Mouse (Mus musculus) liver, embryonic 16.5 days (tissue): ENCODE data around the gene Azin2. TPM values are rescaled to one million over a fixed set of nuclear protein-coding genes. Genes with fewer than 3 reads are reported as not detected.

Source experiments
- ATAC-seq: fragments of 200-750 bp; cut with Nextera tagmentation; 2 replicates; pipeline ENCODE4 v1.8.0; 2017; ENCODE audit warnings: low read depth, mild to moderate bottlenecking, moderate number of reproducible peaks, moderate library complexity
- H3K27ac ChIP-seq: fragments of 300-500 bp; sonication (generic); 2 replicates; pipeline ENCODE4 v1.5.1; 2014; ENCODE audit warnings: mild to moderate bottlenecking, low read length
- H3K27me3 ChIP-seq: fragments of 300-500 bp; sonication (generic); 2 replicates; pipeline ENCODE4 v1.6.1; 2014; ENCODE audit warnings: low read depth, low read length, mixed read lengths; ENCODE audit not compliant: control insufficient read depth, insufficient read depth
- H3K36me3 ChIP-seq: fragments of 300-500 bp; sonication (generic); 2 replicates; pipeline ENCODE4 v1.6.1; 2014; ENCODE audit warnings: mild to moderate bottlenecking; ENCODE audit not compliant: control insufficient read depth, insufficient read depth
- H3K4me1 ChIP-seq: fragments of 300-500 bp; sonication (generic); 2 replicates; pipeline ENCODE4 v1.6.1; 2014; ENCODE audit warnings: low read depth, low read length, mixed read lengths; ENCODE audit not compliant: control insufficient read depth
- H3K4me2 ChIP-seq: fragments of 300-500 bp; sonication (generic); 2 replicates; pipeline ENCODE4 v1.6.1; 2014; ENCODE audit warnings: low read depth, low read length, mixed read lengths
- H3K4me3 ChIP-seq: fragments of 300-500 bp; sonication (generic); 2 replicates; pipeline ENCODE4 v1.5.1; 2014; ENCODE audit warnings: low read depth, mild to moderate bottlenecking, low read length
- H3K9ac ChIP-seq: fragments of 300-500 bp; sonication (generic); 2 replicates; pipeline ENCODE4 v1.6.1; 2014; ENCODE audit warnings: low read depth, low read length
- H3K9me3 ChIP-seq: fragments of 300-500 bp; sonication (generic); replicated peaks from 2 replicates; pipeline ENCODE4 v1.6.1; 2016; ENCODE audit warnings: low read length; ENCODE audit not compliant: control insufficient read depth
- WGBS: fragments of 180-500 bp; shearing (Covaris S2); extraction: QIAGEN DNeasy Blood & Tissue Kit; methylation state at CpG from one replicate; pipeline ENCODE4 v1.1.7; 2014; ENCODE audit not compliant: insufficient replicate concordance; 5-methylcytosine and 5-hydroxymethylcytosine counted together
- polyA plus RNA-seq: library from polyadenylated mRNA; unstranded; fragments of >200 nt; fragmentation: Nextera tagmentation; extraction: Ambion mirVana; gene quantifications from 2 replicates; pipeline ENCODE4 v1.2.1, GENCODE M21; 2015

Gene Azin2
- polyA plus RNA-seq, 1 experiment from 2014 or later, result 0.71 TPM

GRCm38 (mm10) chr4:128995238-128995637, 33.0 kb upstream of the Azin2 start:
- no peaks in the 10 kb centered on the region for H3K27me3 ChIP-seq
- no peak overlapping the region for H3K4me3 ChIP-seq
- 0 out of 2 replicates have a peak overlapping the region, but pooled peaks have one; percentile 35 for H3K27ac ChIP-seq
- H3K36me3 ChIP-seq, result peaks cover 4% of the 10 kb centered on the region; the same call in 1 of the 2 replicates
- H3K4me1 ChIP-seq, result peaks cover 44% of the 10 kb centered on the region
- ATAC-seq, result no peak
- H3K9ac ChIP-seq, result no peak overlapping the region
- no peak overlapping the region for H3K4me2 ChIP-seq
- 27% methylated on average over 7 of the region's 7 CpGs for WGBS
- H3K9me3 ChIP-seq, result no peaks in the 10 kb centered on the region

GRCm38 (mm10) chr4:128993675-128994074, 31.4 kb upstream of the Azin2 start:
- under 1% methylated on average over 12 of the region's 12 CpGs for WGBS

GRCm38 (mm10) chr4:128993025-128993662, 30.9 kb upstream of the Azin2 start:
- H3K4me1 ChIP-seq, result peaks cover 42% of the 10 kb centered on the region
- no peaks in the 10 kb centered on the region for H3K36me3 ChIP-seq
- peak overlapping the region; percentile 83 for H3K4me2 ChIP-seq
- H3K27me3 ChIP-seq, result no peaks in the 10 kb centered on the region
- no peaks in the 10 kb centered on the region for H3K9me3 ChIP-seq
- peak overlapping the region; percentile 83 for H3K4me3 ChIP-seq
- WGBS, result under 1% methylated on average over 49 of the region's 49 CpGs
- H3K27ac ChIP-seq, result peak overlapping the region; percentile 77
- peak; percentile 98 for ATAC-seq
- peak overlapping the region; percentile 87 for H3K9ac ChIP-seq

More at GRCm38 (mm10) chr4:128993675-128994074, 31.4 kb upstream of the Azin2 start:
- H3K9me3 ChIP-seq, result no peaks in the 10 kb centered on the region
- 0 out of 2 replicates have a peak, but pooled peaks have one; percentile 0 for ATAC-seq
- H3K9ac ChIP-seq, result peak overlapping the region; percentile 87
- H3K4me1 ChIP-seq, result peaks cover 44% of the 10 kb centered on the region
- H3K27ac ChIP-seq, result peak overlapping the region; percentile 77
- peak overlapping the region; percentile 83 for H3K4me2 ChIP-seq
- peak overlapping the region; percentile 83 for H3K4me3 ChIP-seq
- no peaks in the 10 kb centered on the region for H3K27me3 ChIP-seq
- H3K36me3 ChIP-seq, result no peaks in the 10 kb centered on the region

GRCm38 (mm10) chr4:128992176-128992575, 29.9 kb upstream of the Azin2 start:
- no peaks in the 10 kb centered on the region for H3K9me3 ChIP-seq
- no peak overlapping the region for H3K9ac ChIP-seq
- H3K4me2 ChIP-seq, result no peak overlapping the region
- no peak for ATAC-seq
- WGBS, result 60% methylated on average over 3 of the region's 3 CpGs
- H3K4me3 ChIP-seq, result no peak overlapping the region
- peaks cover 34% of the 10 kb centered on the region for H3K4me1 ChIP-seq
- H3K27me3 ChIP-seq, result no peaks in the 10 kb centered on the region
- H3K36me3 ChIP-seq, result no peaks in the 10 kb centered on the region
- H3K27ac ChIP-seq, result no peak overlapping the region; the same call in 1 of the 2 replicates

GRCm38 (mm10) chr4:128991500-128992008, 29.3 kb upstream of the Azin2 start, which contains the start of gene Ak2:
Gene Ak2, plus strand, starts transcription at chr4:128991958.
- Histone ChIP-seq H3K9ac (0 out of 2 replicates have a peak within 1 kb of the TSS, but pooled peaks have one; percentile 11), H3K4me2 (peak within 1 kb of the TSS; percentile 83), H3K4me3 (peak within 1 kb of the TSS; percentile 83; the same call in 1 of the 2 replicates), H3K27ac (peak within 1 kb of the TSS; percentile 60; the same call in 1 of the 2 replicates), H3K27me3 (no peaks in the 10 kb centered on the region), H3K36me3 (no peaks in the 10 kb centered on the region), H3K9me3 (no peaks in the 10 kb centered on the region), H3K4me1 (peaks cover 27% of the 10 kb centered on the region)
- 85% methylated on average over 9 of the region's 9 CpGs for WGBS
- ATAC-seq, result no peak

GRCm38 (mm10) chr4:128989678-128990077, 27.4 kb upstream of the Azin2 start:
- Histone ChIP-seq H3K4me1 (peaks cover 15% of the 10 kb centered on the region), H3K9ac (no peak overlapping the region), H3K27ac (no peak overlapping the region), H3K4me3 (no peak overlapping the region), H3K27me3 (no peaks in the 10 kb centered on the region), H3K4me2 (no peak overlapping the region), H3K36me3 (no peaks in the 10 kb centered on the region), H3K9me3 (no peaks in the 10 kb centered on the region)
- no peak for ATAC-seq
- WGBS, result 67% methylated on average over 11 of the region's 11 CpGs

- H3K27ac ChIP-seq, result no peak overlapping the region
- no peak overlapping the region for H3K4me2 ChIP-seq
- WGBS, result 61% methylated on average over 3 of the region's 3 CpGs
Measured at GRCm38 (mm10) chr4:128988911-128989310, 26.7 kb upstream of the Azin2 start.

GRCm38 (mm10) chr4:128984600-128984999, 22.4 kb upstream of the Azin2 start:
- Histone ChIP-seq H3K27ac (no peak overlapping the region), H3K4me2 (no peak overlapping the region), H3K4me3 (no peak overlapping the region), H3K9ac (no peak overlapping the region), H3K4me1 (no peaks in the 10 kb centered on the region; the same call in 1 of the 2 replicates), H3K9me3 (no peaks in the 10 kb centered on the region), H3K27me3 (no peaks in the 10 kb centered on the region), H3K36me3 (no peaks in the 10 kb centered on the region)
- ATAC-seq, result no peak
- WGBS, result 47% methylated on average over 3 of the region's 3 CpGs

More at GRCm38 (mm10) chr4:128988911-128989310, 26.7 kb upstream of the Azin2 start:
- peaks cover 8% of the 10 kb centered on the region for H3K4me1 ChIP-seq
- H3K36me3 ChIP-seq, result no peaks in the 10 kb centered on the region
- H3K4me3 ChIP-seq, result no peak overlapping the region
- no peak for ATAC-seq
- no peaks in the 10 kb centered on the region for H3K27me3 ChIP-seq
- H3K9ac ChIP-seq, result no peak overlapping the region
- H3K9me3 ChIP-seq, result no peaks in the 10 kb centered on the region

GRCm38 (mm10) chr4:128983656-128984055, 21.4 kb upstream of the Azin2 start:
- H3K4me2 ChIP-seq, result no peak overlapping the region
- 34% methylated on average over 2 of the region's 2 CpGs for WGBS
- peak overlapping the region; percentile 66 for H3K27ac ChIP-seq
- ATAC-seq, result peak; percentile 87
- H3K4me1 ChIP-seq, result no peaks in the 10 kb centered on the region; the same call in 1 of the 2 replicates
- H3K27me3 ChIP-seq, result no peaks in the 10 kb centered on the region
- no peak overlapping the region for H3K9ac ChIP-seq
- H3K4me3 ChIP-seq, result no peak overlapping the region
- no peaks in the 10 kb centered on the region for H3K36me3 ChIP-seq
- no peaks in the 10 kb centered on the region for H3K9me3 ChIP-seq
